Mouse (Mus musculus) cerebellum, adult (tissue): ENCODE measurements around the gene Olfr1051.
"Not testable (repeated sequence)": the region's sequence is repeated elsewhere in the genome, so short reads cannot be mapped to it uniquely, and the experiment has no call there.

ENCODE experiments used
- ATAC-seq: cut with Nextera tagmentation; 2 replicates; pipeline ENCODE4 v1.9.2; 2017; ENCODE audit warnings: mild to moderate bottlenecking, moderate library complexity, mixed read lengths; ENCODE audit not compliant: insufficient number of reproducible peaks, low FRiP score, low TSS enrichment

The Olfr1051 gene

GRCm38 (mm10) chr2:86278988-86279387 is at the start of gene Olfr1051:
TSS of gene Olfr1051 (minus strand) at chr2:86279088.
- not testable (repeated sequence) for ATAC-seq

- no peak for ATAC-seq
These were observed 36.3 kb upstream of the Olfr1051 start, which contains the start of gene Olfr1053 for GRCm38 (mm10) chr2:86315184-86315583. TSS of gene Olfr1053 (minus strand) at chr2:86315284.

- no peak for ATAC-seq
These were observed 13.3 kb upstream of the Olfr1051 start, which contains the start of gene Olfr1052 for GRCm38 (mm10) chr2:86292155-86292554. TSS of gene Olfr1052 (plus strand) at chr2:86292455.

GRCm38 (mm10) chr2:86258228-86258627 is 20.7 kb downstream of the Olfr1051 start, which contains the start of gene Olfr1049:
TSS of gene Olfr1049 (minus strand) at chr2:86258328.
- not testable (repeated sequence) for ATAC-seq

- no peak for ATAC-seq
These were observed 38.7 kb downstream of the Olfr1051 start, which contains the start of gene Olfr1048 for GRCm38 (mm10) chr2:86240189-86240588. TSS of gene Olfr1048 (minus strand) at chr2:86240289.

GRCm38 (mm10) chr2:86231301-86231700 is 47.6 kb downstream of the Olfr1051 start, which contains the start of gene Olfr1047:
TSS of gene Olfr1047 (minus strand) at chr2:86231401.
- no peak for ATAC-seq
